Mouse (Mus musculus): ENCODE data around the gene Copz1. TPM values are rescaled to one million over a fixed set of nuclear protein-coding genes. Genes with fewer than 3 reads are reported as not detected.

Copz1 gene
- total and polyA plus RNA-seq, 2 experiments from 2014 or later = 109 to 124 TPM

- H3K36me3 ChIP-seq (replicated peaks; ENCODE audit: control insufficient read depth, insufficient read depth, low read length) = peaks cover 46% of the 10 kb centered on the region
- no peak overlapping the region for H3K4me2 ChIP-seq (ENCODE audit: low read depth, low read length)
- WGBS = 68% methylated on average over 6 of the region's 6 CpGs
- no peak overlapping the region for H3K9ac ChIP-seq (replicated peaks; ENCODE audit: low read depth, low read length)
- no peaks in the 10 kb centered on the region for H3K9me3 ChIP-seq (replicated peaks; ENCODE audit: control insufficient read depth, low read length)
- peaks cover 9% of the 10 kb centered on the region for H3K4me1 ChIP-seq (ENCODE audit: control insufficient read depth, insufficient read depth)
- no peak for DNase-seq (ENCODE audit: low spot score)
- H3K27me3 ChIP-seq (ENCODE audit: control insufficient read depth, insufficient read depth, low read length) = no peaks in the 10 kb centered on the region
- no peak for TF ChIP-seq EP300 (IDR thresholded peaks at IDR 0.05; ENCODE audit: low read depth)
- no peak for TF ChIP-seq CTCF (IDR thresholded peaks at IDR 0.05; ENCODE audit: low read depth)
- no peak overlapping the region for H3K4me3 ChIP-seq (ENCODE audit: low read depth, low read length)
- ATAC-seq (ENCODE audit: insufficient read depth, low read depth) = no peak
- H3K27ac ChIP-seq (ENCODE audit: low read depth) = no peak overlapping the region
These were observed 17.9 kb downstream of the Copz1 start for GRCm38 (mm10) chr15:103290417-103290816.

- no peak for DNase-seq (ENCODE audit: low spot score)
- Histone ChIP-seq H3K4me2 (ENCODE audit: low read depth, low read length) (no peak overlapping the region), H3K9me3 (replicated peaks; ENCODE audit: control insufficient read depth, low read length) (no peaks in the 10 kb centered on the region), H3K27ac (ENCODE audit: low read depth) (no peak overlapping the region), H3K27me3 (ENCODE audit: control insufficient read depth, insufficient read depth, low read length) (no peaks in the 10 kb centered on the region), H3K4me1 (ENCODE audit: control insufficient read depth, insufficient read depth) (peaks cover 5% of the 10 kb centered on the region), H3K36me3 (replicated peaks; ENCODE audit: control insufficient read depth, insufficient read depth, low read length) (peaks cover 50% of the 10 kb centered on the region), H3K4me3 (ENCODE audit: low read depth, low read length) (no peak overlapping the region), H3K9ac (replicated peaks; ENCODE audit: low read depth, low read length) (no peak overlapping the region)
- ATAC-seq (ENCODE audit: insufficient read depth, low read depth) = no peak
- 93% methylated on average over 9 of the region's 9 CpGs for WGBS
- TF ChIP-seq EP300 (IDR thresholded peaks at IDR 0.05; ENCODE audit: low read depth) (no peak), CTCF (IDR thresholded peaks at IDR 0.05; ENCODE audit: low read depth) (no peak)
These were observed 18.3 kb downstream of the Copz1 start for GRCm38 (mm10) chr15:103290843-103291242.

- 91% methylated on average over 4 of the region's 4 CpGs for WGBS
- no peaks in the 10 kb centered on the region for H3K27me3 ChIP-seq (ENCODE audit: control insufficient read depth, insufficient read depth, low read length)
- H3K27ac ChIP-seq (ENCODE audit: low read depth) = no peak overlapping the region
- no peak for ATAC-seq (ENCODE audit: insufficient read depth, low read depth)
- H3K4me2 ChIP-seq (ENCODE audit: low read depth, low read length) = no peak overlapping the region
- no peak for DNase-seq (ENCODE audit: low spot score)
- no peak overlapping the region for H3K9ac ChIP-seq (replicated peaks; ENCODE audit: low read depth, low read length)
- no peak for TF ChIP-seq EP300 (IDR thresholded peaks at IDR 0.05; ENCODE audit: low read depth)
- no peak for TF ChIP-seq CTCF (IDR thresholded peaks at IDR 0.05; ENCODE audit: low read depth)
- H3K36me3 ChIP-seq (replicated peaks; ENCODE audit: control insufficient read depth, insufficient read depth, low read length) = peaks cover 66% of the 10 kb centered on the region
- no peak overlapping the region for H3K4me3 ChIP-seq (ENCODE audit: low read depth, low read length)
- H3K9me3 ChIP-seq (replicated peaks; ENCODE audit: control insufficient read depth, low read length) = no peaks in the 10 kb centered on the region
- no peaks in the 10 kb centered on the region for H3K4me1 ChIP-seq (ENCODE audit: control insufficient read depth, insufficient read depth)
These were observed 20.3 kb downstream of the Copz1 start for GRCm38 (mm10) chr15:103292673-103293345.

- Histone ChIP-seq H3K4me3 (ENCODE audit: low read depth, low read length) (no peak overlapping the region), H3K4me2 (ENCODE audit: low read depth, low read length) (no peak overlapping the region), H3K9me3 (replicated peaks; ENCODE audit: control insufficient read depth, low read length) (no peaks in the 10 kb centered on the region), H3K27ac (ENCODE audit: low read depth) (no peak overlapping the region), H3K9ac (replicated peaks; ENCODE audit: low read depth, low read length) (no peak overlapping the region), H3K27me3 (ENCODE audit: control insufficient read depth, insufficient read depth, low read length) (no peaks in the 10 kb centered on the region), H3K4me1 (ENCODE audit: control insufficient read depth, insufficient read depth) (no peaks in the 10 kb centered on the region), H3K36me3 (replicated peaks; ENCODE audit: control insufficient read depth, insufficient read depth, low read length) (peaks cover 72% of the 10 kb centered on the region)
- no peak for DNase-seq (ENCODE audit: low spot score)
- WGBS = 96% methylated on average over 2 of the region's 2 CpGs
- no peak for ATAC-seq (ENCODE audit: insufficient read depth, low read depth)
- no peak for TF ChIP-seq EP300 (IDR thresholded peaks at IDR 0.05; ENCODE audit: low read depth)
- TF ChIP-seq CTCF (IDR thresholded peaks at IDR 0.05; ENCODE audit: low read depth) = no peak
These were observed 20.9 kb downstream of the Copz1 start for GRCm38 (mm10) chr15:103293375-103293774.

- ATAC-seq (ENCODE audit: insufficient read depth, low read depth) (no peak), DNase-seq (ENCODE audit: low spot score) (no peak)
- Histone ChIP-seq H3K4me3 (ENCODE audit: low read depth, low read length) (no peak overlapping the region), H3K27ac (ENCODE audit: low read depth) (no peak overlapping the region), H3K9ac (replicated peaks; ENCODE audit: low read depth, low read length) (no peak overlapping the region), H3K9me3 (replicated peaks; ENCODE audit: control insufficient read depth, low read length) (no peaks in the 10 kb centered on the region), H3K36me3 (replicated peaks; ENCODE audit: control insufficient read depth, insufficient read depth, low read length) (peaks cover 79% of the 10 kb centered on the region), H3K4me1 (ENCODE audit: control insufficient read depth, insufficient read depth) (no peaks in the 10 kb centered on the region), H3K27me3 (ENCODE audit: control insufficient read depth, insufficient read depth, low read length) (no peaks in the 10 kb centered on the region), H3K4me2 (ENCODE audit: low read depth, low read length) (no peak overlapping the region)
- 95% methylated on average over 2 of the region's 2 CpGs for WGBS
- TF ChIP-seq EP300 (IDR thresholded peaks at IDR 0.05; ENCODE audit: low read depth) = no peak
- TF ChIP-seq CTCF (IDR thresholded peaks at IDR 0.05; ENCODE audit: low read depth) = no peak
These were observed 22.1 kb downstream of the Copz1 start for GRCm38 (mm10) chr15:103294649-103295048.

- peaks cover 11% of the 10 kb centered on the region; the same call in 1 of the 2 replicates for H3K4me1 ChIP-seq (ENCODE audit: control insufficient read depth, insufficient read depth)
- H3K27ac ChIP-seq (ENCODE audit: low read depth) = no peak overlapping the region
- no peak for ATAC-seq (ENCODE audit: insufficient read depth, low read depth)
- DNase-seq (ENCODE audit: low spot score) = no peak
- no peak for TF ChIP-seq CTCF (IDR thresholded peaks at IDR 0.05; ENCODE audit: low read depth)
- peaks cover 73% of the 10 kb centered on the region for H3K36me3 ChIP-seq (replicated peaks; ENCODE audit: control insufficient read depth, insufficient read depth, low read length)
- no peak overlapping the region for H3K4me2 ChIP-seq (ENCODE audit: low read depth, low read length)
- H3K9me3 ChIP-seq (replicated peaks; ENCODE audit: control insufficient read depth, low read length) = no peaks in the 10 kb centered on the region
- H3K9ac ChIP-seq (replicated peaks; ENCODE audit: low read depth, low read length) = no peak overlapping the region
- no peaks in the 10 kb centered on the region for H3K27me3 ChIP-seq (ENCODE audit: control insufficient read depth, insufficient read depth, low read length)
- 39% methylated on average over 5 of the region's 5 CpGs for WGBS
- no peak overlapping the region for H3K4me3 ChIP-seq (ENCODE audit: low read depth, low read length)
These were observed 23.3 kb downstream of the Copz1 start for GRCm38 (mm10) chr15:103295851-103296250.

Data from heart, postnatal 0 days (tissue).